23 mouse cellular contexts compared by ENCODE assay signal in genomic region chr11:7069762-7070161, GRCm38 (mm10). TPM values are rescaled to one million over a fixed set of nuclear protein-coding genes. Genes with fewer than 3 reads are reported as not detected.
"Had no signal": no experiment of that assay in that cellular context is flagged by ENCODE, and none has a peak within 500 bp of the region (broad histone marks: within the 10 kb centered on the region; RNA-seq: fewer than 3 reads in every experiment).

No protein-coding gene starts in this region.

- DNase-seq: kidney, adult 2 months; kidney, postnatal 25 days; liver; lung, adult 18-20 months; lung, postnatal 10 days; lung, postnatal 36 days; retina, postnatal 1 day; right cerebral cortex, postnatal 25 days; spleen, adult 18-20 months; thymus, postnatal 25 days had no signal

- H3K4me3 ChIP-seq: limb, embryonic 10.5 days; limb, embryonic 13.5 days; liver, embryonic 12.5 days; liver, embryonic 15.5 days; lung, embryonic 15.5 days; midbrain, embryonic 12.5 days; midbrain, embryonic 15.5 days; myocyte; neural tube, embryonic 13.5 days; stomach, embryonic 15.5 days had no signal

- ATAC-seq: liver, embryonic 12.5 days; midbrain, embryonic 15.5 days had no signal

- H3K4me1 ChIP-seq: liver, embryonic 12.5 days; liver, embryonic 15.5 days had no signal

- H3K27ac ChIP-seq: kidney, postnatal 0 days; limb, embryonic 10.5 days; limb, embryonic 13.5 days; liver, embryonic 12.5 days; liver, embryonic 15.5 days; lung, embryonic 15.5 days; midbrain, embryonic 12.5 days; midbrain, embryonic 15.5 days; neural tube, embryonic 13.5 days; stomach, embryonic 15.5 days had no signal

RNA-seq across cellular contexts. Expression of gene Adcy1, which starts 6.5 kb away (rescaled TPM):
- total RNA-seq: monocyte, adult 5-6 weeks; neutrophil, adult 5-6 weeks had no signal
